Mouse (Mus musculus) spleen, adult 2 months (tissue): ENCODE data around the gene Dcbld2.

Source experiments
- CTCF ChIP-seq: fragments of 200-500 bp; IDR thresholded peaks from 2 replicates; pipeline ENCODE4 v1.5.1; 2011; ENCODE audit warnings: mild to moderate bottlenecking, inconsistent platforms; ENCODE audit not compliant: insufficient read depth, insufficient read length, insufficient replicate concordance; ENCODE audit errors: extremely low read depth
- POLR2A ChIP-seq: fragments of 200-500 bp; IDR thresholded peaks from 2 replicates; pipeline ENCODE4 v1.6.1; 2011; ENCODE audit warnings: low read depth, low read length, inconsistent platforms

- no peak for TF ChIP-seq CTCF
- no peak for TF ChIP-seq POLR2A
These were observed 88.5 kb downstream of the Dcbld2 start for GRCm38 (mm10) chr16:58496791-58497190.
